Mouse (Mus musculus) heart, embryonic 15.5 days (tissue): Measurements from ENCODE around the gene Htra3. TPM values are rescaled to one million over a fixed set of nuclear protein-coding genes. Genes with fewer than 3 reads are reported as not detected.

Experiments
- ATAC-seq: fragments of 200-750 bp; cut with Nextera tagmentation; replicated peaks from 2 replicates; pipeline ENCODE4 v1.8.0; 2017; ENCODE audit warnings: low read depth, moderate TSS enrichment; ENCODE audit not compliant: insufficient number of reproducible peaks, insufficient read depth, low FRiP score
- H3K27ac ChIP-seq: fragments of 300-500 bp; sonication (generic); 2 replicates; pipeline ENCODE4 v1.5.1; 2015; ENCODE audit warnings: mild to moderate bottlenecking, inconsistent platforms
- H3K27me3 ChIP-seq: fragments of 300-500 bp; sonication (generic); 2 replicates; pipeline ENCODE4 v1.6.1; 2015; ENCODE audit warnings: inconsistent platforms
- H3K36me3 ChIP-seq: fragments of 300-500 bp; sonication (generic); 2 replicates; pipeline ENCODE4 v1.6.1; 2015; ENCODE audit warnings: mild to moderate bottlenecking, inconsistent platforms
- H3K4me1 ChIP-seq: fragments of 300-500 bp; sonication (generic); replicated peaks from 2 replicates; pipeline ENCODE4 v1.6.1; 2015; ENCODE audit warnings: inconsistent platforms
- H3K4me2 ChIP-seq: fragments of 300-500 bp; sonication (generic); 2 replicates; pipeline ENCODE4 v1.6.1; 2015; ENCODE audit warnings: inconsistent platforms, mild to moderate bottlenecking, moderate library complexity
- H3K4me3 ChIP-seq: fragments of 300-500 bp; sonication (generic); 2 replicates; pipeline ENCODE4 v1.5.1; 2015; ENCODE audit warnings: mild to moderate bottlenecking, inconsistent platforms
- H3K9ac ChIP-seq: fragments of 300-500 bp; sonication (generic); 2 replicates; pipeline ENCODE4 v1.6.1; 2015; ENCODE audit warnings: mild to moderate bottlenecking, inconsistent platforms
- H3K9me3 ChIP-seq: fragments of 300-500 bp; sonication (generic); replicated peaks from 2 replicates; pipeline ENCODE4 v1.6.1; 2016; ENCODE audit warnings: inconsistent platforms
- WGBS: fragments of 180-500 bp; shearing (Covaris S2); methylation state at CpG from one replicate; pipeline ENCODE4 v1.1.7; 2015; ENCODE audit warnings: mixed read lengths; 5-methylcytosine and 5-hydroxymethylcytosine counted together
- polyA plus RNA-seq: library from polyadenylated mRNA; unstranded; fragments of >200 nt; fragmentation: Nextera tagmentation; extraction: Ambion mirVana; gene quantifications from 2 replicates; pipeline ENCODE4 v1.2.1, GENCODE M21; 2015

Gene Htra3
- polyA plus RNA-seq, 1 experiment from 2014 or later, result 14.7 TPM

DNA sequence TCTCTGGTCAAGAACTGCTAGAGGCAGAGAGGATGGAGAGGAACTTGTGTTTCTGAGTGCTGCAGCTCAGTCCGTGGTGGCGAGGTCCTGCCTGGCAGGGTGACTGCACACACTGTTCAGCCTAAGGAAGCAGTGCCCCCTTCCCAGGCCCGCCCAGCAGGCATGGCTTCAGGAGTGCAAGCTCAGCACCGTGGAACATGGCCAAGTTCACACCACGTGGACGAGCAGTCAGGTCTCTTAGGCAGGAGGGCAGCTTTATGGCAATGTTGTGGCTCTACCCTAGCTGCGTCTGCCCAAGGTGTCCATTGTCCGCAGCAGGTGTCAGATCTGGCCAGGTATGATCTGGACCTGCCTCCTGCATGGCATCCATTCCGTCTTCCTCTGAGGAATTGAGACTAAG lies 68.4 kb downstream of the Htra3 start:
- no peak overlapping the region for H3K9ac ChIP-seq
- no peaks in the 10 kb centered on the region for H3K36me3 ChIP-seq
- 79% methylated on average over 9 of the region's 9 CpGs for WGBS
- H3K4me2 ChIP-seq, result no peak overlapping the region
- H3K4me3 ChIP-seq, result no peak overlapping the region
- H3K27me3 ChIP-seq, result peaks cover 3% of the 10 kb centered on the region; the same call in 1 of the 2 replicates
- H3K27ac ChIP-seq, result no peak overlapping the region
- peaks cover 42% of the 10 kb centered on the region for H3K4me1 ChIP-seq
- 0 out of 2 replicates have a peak, but pooled peaks have one; percentile 23 for ATAC-seq
- no peaks in the 10 kb centered on the region for H3K9me3 ChIP-seq

DNA sequence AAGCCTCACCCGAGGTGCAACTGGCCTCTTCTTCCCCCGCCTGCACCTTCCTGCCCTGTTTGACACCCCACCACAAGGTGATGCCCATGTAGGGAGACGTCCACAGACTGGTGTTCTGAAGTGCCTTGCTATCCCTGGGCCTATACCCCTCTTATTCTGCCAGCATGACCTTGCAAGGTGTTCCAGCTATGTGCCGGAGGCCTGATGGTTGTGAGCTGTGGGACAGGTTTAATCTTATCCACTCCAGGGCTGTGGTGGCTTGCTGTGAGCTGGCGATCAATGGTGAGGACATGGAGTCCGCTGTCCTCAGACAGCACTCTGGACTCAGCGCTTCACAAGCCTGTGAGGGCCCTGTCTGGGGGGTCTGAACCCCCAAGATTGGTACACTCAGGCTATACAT lies 69.2 kb downstream of the Htra3 start:
- 79% methylated on average over 7 of the region's 7 CpGs for WGBS
- Histone ChIP-seq H3K9ac (no peak overlapping the region), H3K9me3 (no peaks in the 10 kb centered on the region), H3K4me3 (no peak overlapping the region), H3K4me1 (peaks cover 42% of the 10 kb centered on the region), H3K27me3 (peaks cover 3% of the 10 kb centered on the region; the same call in 1 of the 2 replicates), H3K4me2 (no peak overlapping the region), H3K27ac (no peak overlapping the region), H3K36me3 (peaks cover 2% of the 10 kb centered on the region; the same call in 1 of the 2 replicates)
- no peak for ATAC-seq

DNA sequence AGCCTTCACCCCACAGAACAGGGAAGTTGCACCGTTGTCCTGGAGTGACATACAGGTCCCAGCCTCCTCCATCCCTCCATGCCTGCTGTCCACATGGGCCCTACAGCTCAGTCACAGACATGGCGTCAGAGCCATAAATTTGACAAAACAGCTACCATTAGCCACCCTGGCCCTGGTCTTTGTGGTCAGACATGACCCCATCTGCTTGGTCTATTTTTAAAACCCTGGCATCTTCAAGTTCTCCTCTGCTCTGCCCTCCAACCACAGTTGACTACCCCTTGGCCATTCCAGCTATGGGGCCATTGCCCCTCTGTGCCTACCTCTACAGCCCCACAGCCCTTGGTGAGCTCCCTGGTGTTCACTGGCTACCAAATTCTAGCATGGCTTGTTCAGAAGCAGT lies 69.6 kb downstream of the Htra3 start:
- Histone ChIP-seq H3K36me3 (peaks cover 3% of the 10 kb centered on the region; the same call in 1 of the 2 replicates), H3K9me3 (no peaks in the 10 kb centered on the region), H3K9ac (no peak overlapping the region), H3K27me3 (peaks cover 3% of the 10 kb centered on the region; the same call in 1 of the 2 replicates), H3K4me2 (no peak overlapping the region), H3K4me1 (peaks cover 42% of the 10 kb centered on the region), H3K4me3 (no peak overlapping the region), H3K27ac (no peak overlapping the region)
- WGBS, result 80% methylated on average over 2 of the region's 2 CpGs
- no peak for ATAC-seq

DNA sequence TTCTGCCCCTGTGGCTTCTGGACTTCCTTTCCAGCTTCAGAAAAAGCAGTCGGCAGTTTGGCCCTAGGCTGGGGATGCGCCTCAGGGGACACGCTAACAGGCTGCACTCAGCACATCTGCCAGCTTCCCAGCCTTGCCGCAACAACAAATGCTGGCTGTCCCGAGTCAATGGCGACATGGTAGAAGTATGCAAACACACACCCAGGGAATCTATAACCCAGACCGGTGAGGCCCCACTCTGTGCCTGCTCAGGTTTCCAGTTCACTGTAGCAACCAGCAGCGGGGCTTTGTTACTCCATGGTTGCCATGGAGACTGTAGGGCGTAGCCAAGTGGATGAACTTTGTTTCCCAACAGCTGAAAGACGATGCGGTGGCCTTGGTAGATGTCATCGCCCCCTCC lies 70.2 kb downstream of the Htra3 start:
- Histone ChIP-seq H3K27me3 (peaks cover 3% of the 10 kb centered on the region; the same call in 1 of the 2 replicates), H3K4me3 (no peak overlapping the region), H3K27ac (no peak overlapping the region), H3K9ac (no peak overlapping the region), H3K4me2 (no peak overlapping the region), H3K4me1 (peaks cover 42% of the 10 kb centered on the region), H3K36me3 (peaks cover 3% of the 10 kb centered on the region; the same call in 1 of the 2 replicates), H3K9me3 (no peaks in the 10 kb centered on the region)
- no peak for ATAC-seq
- WGBS, result 40% methylated on average over 12 of the region's 12 CpGs

DNA sequence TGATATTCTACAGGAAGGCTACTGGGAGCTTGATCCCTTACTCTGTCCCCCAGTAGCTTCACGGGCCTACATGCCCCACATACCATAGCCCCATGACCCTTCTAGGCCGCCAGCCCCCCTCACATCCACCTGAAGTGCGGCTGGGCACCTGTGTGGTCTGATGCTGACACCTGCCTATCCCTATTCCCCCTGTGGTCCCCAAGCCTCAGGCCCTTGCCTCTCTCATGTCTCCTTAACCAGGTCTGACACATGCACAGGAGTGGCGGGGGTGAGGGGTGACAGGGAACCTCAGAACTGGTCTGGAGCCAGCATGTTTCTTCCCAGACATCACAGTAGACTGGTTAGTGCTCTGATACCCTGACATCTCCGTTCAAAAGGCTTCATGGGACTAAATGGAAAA lies 71.0 kb downstream of the Htra3 start:
- no peak for ATAC-seq
- Histone ChIP-seq H3K4me3 (no peak overlapping the region), H3K4me2 (no peak overlapping the region), H3K9me3 (no peaks in the 10 kb centered on the region), H3K27me3 (peaks cover 3% of the 10 kb centered on the region; the same call in 1 of the 2 replicates), H3K9ac (no peak overlapping the region), H3K36me3 (peaks cover 3% of the 10 kb centered on the region; the same call in 1 of the 2 replicates), H3K4me1 (peaks cover 42% of the 10 kb centered on the region), H3K27ac (no peak overlapping the region)
- 72% methylated on average over 5 of the region's 5 CpGs for WGBS

DNA sequence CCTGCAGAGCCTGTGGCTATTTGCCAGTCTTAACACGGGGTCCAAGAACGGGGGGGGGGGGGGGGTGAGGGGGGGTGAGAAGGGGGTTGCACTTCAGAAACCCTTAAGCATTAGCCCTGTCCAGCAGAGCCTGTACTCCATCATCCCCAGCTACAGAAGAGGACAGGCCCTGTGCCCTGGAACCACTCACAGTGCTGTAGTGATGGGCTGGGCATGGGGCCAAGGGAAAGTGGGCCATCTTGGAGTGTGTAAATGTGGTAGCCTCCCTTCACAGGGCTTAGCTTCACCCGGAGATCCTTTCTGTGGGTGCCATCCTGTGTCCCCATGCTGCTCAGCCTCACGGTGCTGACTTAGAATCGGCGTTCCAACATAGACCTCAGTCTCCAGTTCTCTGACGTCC lies 71.8 kb downstream of the Htra3 start:
- Histone ChIP-seq H3K4me2 (no peak overlapping the region), H3K27ac (0 out of 2 replicates have a peak overlapping the region, but pooled peaks have one; percentile 41), H3K9ac (no peak overlapping the region), H3K4me3 (no peak overlapping the region), H3K4me1 (peaks cover 42% of the 10 kb centered on the region), H3K36me3 (peaks cover 6% of the 10 kb centered on the region), H3K9me3 (no peaks in the 10 kb centered on the region), H3K27me3 (no peaks in the 10 kb centered on the region; the same call in 1 of the 2 replicates)
- 37% methylated on average over 7 of the region's 7 CpGs for WGBS
- peak; percentile 84 for ATAC-seq

DNA sequence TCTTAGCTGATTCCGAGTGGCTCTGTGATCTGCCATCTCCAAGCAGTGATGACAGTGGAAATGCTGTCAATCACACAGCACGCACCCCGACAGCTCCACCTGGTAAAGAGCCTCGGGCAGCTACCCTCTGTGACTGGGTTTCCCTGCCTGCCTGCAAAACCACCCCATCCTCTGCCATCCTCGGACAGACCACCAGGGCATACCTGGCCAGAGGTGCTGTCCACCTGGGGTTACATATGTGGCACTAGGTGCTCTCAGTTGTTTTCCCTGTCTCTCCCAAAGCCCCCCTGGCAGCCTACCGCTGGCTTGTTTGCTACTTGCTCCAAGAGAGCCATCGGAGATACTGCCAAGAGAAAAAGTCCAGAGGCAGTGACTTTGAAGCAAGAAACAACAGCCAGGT lies 72.8 kb downstream of the Htra3 start:
- peaks cover 42% of the 10 kb centered on the region for H3K4me1 ChIP-seq
- H3K4me3 ChIP-seq, result no peak overlapping the region
- H3K9me3 ChIP-seq, result no peaks in the 10 kb centered on the region
- 75% methylated on average over 7 of the region's 7 CpGs for WGBS
- ATAC-seq, result no peak
- peaks cover 15% of the 10 kb centered on the region for H3K36me3 ChIP-seq
- H3K27me3 ChIP-seq, result no peaks in the 10 kb centered on the region; the same call in 1 of the 2 replicates
- no peak overlapping the region for H3K27ac ChIP-seq
- no peak overlapping the region for H3K4me2 ChIP-seq
- no peak overlapping the region for H3K9ac ChIP-seq

DNA sequence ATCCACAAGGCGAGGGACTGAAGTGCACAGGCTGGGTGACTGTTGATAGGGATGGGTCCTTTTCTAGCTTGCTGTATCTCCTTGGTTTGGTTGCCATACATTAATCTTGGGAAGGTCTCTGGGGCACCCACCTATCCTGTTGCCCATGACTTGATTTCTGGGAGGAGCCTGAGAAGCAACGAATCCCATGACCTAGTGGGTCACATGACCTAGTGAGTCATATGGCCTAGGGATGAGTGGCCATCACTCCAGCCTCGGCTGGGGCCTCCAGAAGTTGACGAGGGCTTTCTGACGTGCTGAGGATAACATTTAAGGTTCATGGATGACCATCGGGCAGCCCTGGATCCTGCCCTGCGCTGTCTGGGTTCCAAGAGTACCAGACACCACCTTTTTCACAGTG lies 74.2 kb downstream of the Htra3 start:
- Histone ChIP-seq H3K9ac (no peak overlapping the region), H3K9me3 (no peaks in the 10 kb centered on the region), H3K27ac (no peak overlapping the region), H3K36me3 (peaks cover 16% of the 10 kb centered on the region), H3K4me3 (no peak overlapping the region), H3K4me2 (no peak overlapping the region), H3K4me1 (peaks cover 38% of the 10 kb centered on the region), H3K27me3 (no peaks in the 10 kb centered on the region; the same call in 1 of the 2 replicates)
- ATAC-seq, result no peak
- 84% methylated on average over 7 of the region's 7 CpGs for WGBS

Other genes with a start within 250 kb of the Htra3 start
- gene Cpz, start 154.1 kb downstream of the Htra3 start, polyA plus RNA-seq, result 7.4 and 11.5 TPM in 2 replicates
- gene Trmt44, start 104.7 kb downstream of the Htra3 start, polyA plus RNA-seq, result 4.2 and 5.5 TPM in 2 replicates
- gene Acox3, start 96.7 kb downstream of the Htra3 start, polyA plus RNA-seq, result 9.9 and 11.7 TPM in 2 replicates
- 8.6 and 10.9 TPM in 2 replicates for gene Sh3tc1, start 60.2 kb upstream of the Htra3 start, polyA plus RNA-seq
- 4.3 and 5.3 TPM in 2 replicates for gene Ablim2, start 78.1 kb upstream of the Htra3 start, polyA plus RNA-seq
- 22.6 and 27.1 TPM in 2 replicates for gene Afap1, start 213.5 kb upstream of the Htra3 start, polyA plus RNA-seq